Mouse (Mus musculus): ENCODE results near the gene Mettl7b.

The Mettl7b gene

GRCm38 (mm10) chr10:128918246-128918645 is 42.5 kb downstream of the Mettl7b start:
- DNase-seq, result peak; percentile 97

- DNase-seq, result no peak
Observed at GRCm38 (mm10) chr10:128917400-128917799, 43.4 kb downstream of the Mettl7b start.

- no peak for DNase-seq
Observed at GRCm38 (mm10) chr10:128916665-128917064, 44.1 kb downstream of the Mettl7b start.

GRCm38 (mm10) chr10:128915550-128915949 is 45.2 kb downstream of the Mettl7b start:
- DNase-seq, result no peak

DNA sequence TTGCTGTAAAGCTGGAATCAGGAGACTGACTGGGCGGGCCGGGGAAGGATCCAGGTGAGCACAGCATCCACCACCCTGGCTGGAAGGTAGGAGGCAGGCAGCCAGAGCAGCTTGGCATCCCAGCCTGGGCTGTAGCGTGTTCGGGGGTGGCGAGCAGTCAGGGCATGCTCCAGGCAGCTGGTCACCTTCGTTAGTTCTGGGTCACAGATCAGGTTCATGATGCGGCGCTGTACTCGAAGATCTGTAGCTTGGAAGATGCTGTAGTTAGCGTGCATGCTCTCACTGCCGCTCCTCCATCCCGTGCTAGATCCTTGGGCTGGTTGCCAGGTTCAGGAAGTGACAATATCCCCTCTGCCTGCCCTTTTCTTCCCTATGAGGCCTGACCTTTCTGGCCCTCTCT is 47.1 kb downstream of the Mettl7b start:
- peak; percentile 55 for DNase-seq

- DNase-seq, result peak; percentile 87
Observed at GRCm38 (mm10) chr10:128913219-128913618, 47.6 kb downstream of the Mettl7b start.

- DNase-seq, result no peak
Observed at GRCm38 (mm10) chr10:128912791-128913190, 48.0 kb downstream of the Mettl7b start.

GRCm38 (mm10) chr10:128912268-128912667 is 48.5 kb downstream of the Mettl7b start:
- DNase-seq, result no peak

- DNase-seq, result no peak
Observed at GRCm38 (mm10) chr10:128911430-128911829, 49.4 kb downstream of the Mettl7b start.

DNA sequence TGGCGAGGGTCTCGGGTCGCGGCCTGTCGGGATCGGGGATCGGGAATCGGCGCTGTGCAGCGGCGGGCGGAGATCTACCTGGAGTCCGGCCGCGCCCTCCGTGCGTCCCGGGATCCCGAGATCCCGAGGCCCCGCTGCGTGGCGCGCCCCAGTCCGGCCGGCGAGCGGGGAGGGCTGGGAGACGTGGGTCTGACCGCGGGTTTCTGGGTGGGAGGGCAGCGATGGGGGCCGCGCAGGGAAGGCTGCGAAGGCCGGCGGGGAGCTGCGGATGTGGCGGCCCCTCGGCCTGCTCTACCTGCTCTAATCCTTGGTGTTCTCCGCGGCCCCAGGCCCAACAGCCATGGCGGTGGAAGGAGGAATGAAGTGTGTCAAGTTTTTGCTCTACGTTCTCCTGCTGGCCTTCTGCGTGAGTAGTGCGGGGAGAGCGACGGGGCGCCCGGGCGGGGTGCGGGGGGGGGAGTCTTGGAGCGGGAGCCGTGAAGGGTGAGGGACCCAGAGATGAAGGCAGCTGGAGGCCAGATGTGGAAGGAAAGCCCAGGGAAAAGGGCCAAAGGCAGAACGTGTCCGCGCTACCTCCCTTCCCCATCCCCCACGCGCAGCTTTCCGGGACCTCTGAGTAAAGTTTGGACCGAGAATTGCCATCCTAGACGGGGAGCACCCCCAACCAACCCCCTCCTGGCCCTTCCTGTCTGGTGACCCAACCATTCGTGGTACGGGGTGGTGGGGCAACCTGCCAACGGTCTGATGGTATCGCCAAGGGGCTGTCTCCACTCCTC is 50.5 kb downstream of the Mettl7b start:
- DNase-seq, result peak; percentile 52

- peak; percentile 69 for DNase-seq
Observed at GRCm38 (mm10) chr10:128909567-128910028, 51.2 kb downstream of the Mettl7b start.

DNA sequence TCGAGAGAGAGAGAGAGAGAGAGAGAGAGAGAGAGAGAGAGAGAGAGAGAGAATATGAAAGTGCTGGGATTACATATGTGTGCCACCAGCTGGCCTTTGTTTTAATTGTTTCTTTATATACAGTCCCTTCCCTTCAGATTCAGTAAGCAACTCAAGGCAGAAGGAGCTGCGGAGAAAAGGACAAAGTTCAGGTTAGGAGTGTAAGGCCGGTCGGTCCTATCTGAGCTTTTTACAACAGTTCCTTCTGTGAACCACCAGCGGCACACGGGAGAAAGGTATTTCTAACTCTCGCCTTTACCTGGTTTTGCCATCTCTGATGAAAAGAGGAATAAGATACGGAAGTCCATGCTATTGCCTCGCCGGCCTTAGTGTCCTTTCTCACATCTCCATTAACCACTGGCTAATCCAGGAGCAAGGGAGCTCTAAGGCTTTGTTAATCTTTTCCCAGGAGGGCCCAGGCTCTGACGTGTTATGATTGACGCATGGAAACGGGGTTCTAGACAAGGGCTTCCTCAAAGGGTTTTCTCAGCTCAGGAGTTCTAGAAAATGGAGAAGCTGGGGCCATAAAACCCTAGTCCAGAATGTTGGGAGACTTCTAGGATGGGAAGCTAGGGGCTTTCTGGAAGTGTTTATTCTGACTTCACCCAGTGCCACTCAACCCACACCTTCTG is 51.9 kb downstream of the Mettl7b start:
- no peak for DNase-seq

All from cerebellum, adult 11-12 months (tissue).